Mouse (Mus musculus): ENCODE results near the gene Fance. TPM values are rescaled to one million over a fixed set of nuclear protein-coding genes. Genes with fewer than 3 reads are reported as not detected.
A peak's percentile ranks its signal among the peaks of the same experiment; 100 is the strongest.

Gene Fance
- total RNA-seq, 2 experiments from 2014 or later, result 30.3 to 34.9 TPM

GRCm38 (mm10) chr17:28332113-28332914, 19.0 kb downstream of the Fance start:
- TF ChIP-seq CTCF (conservative IDR thresholded peaks at IDR 0.05), result no peak
- no peak for DNase-seq (ENCODE audit: low spot score in 2 of 2)
- Histone ChIP-seq H3K27ac (no peak overlapping the region), H3K4me3 (no peak overlapping the region)

DNA sequence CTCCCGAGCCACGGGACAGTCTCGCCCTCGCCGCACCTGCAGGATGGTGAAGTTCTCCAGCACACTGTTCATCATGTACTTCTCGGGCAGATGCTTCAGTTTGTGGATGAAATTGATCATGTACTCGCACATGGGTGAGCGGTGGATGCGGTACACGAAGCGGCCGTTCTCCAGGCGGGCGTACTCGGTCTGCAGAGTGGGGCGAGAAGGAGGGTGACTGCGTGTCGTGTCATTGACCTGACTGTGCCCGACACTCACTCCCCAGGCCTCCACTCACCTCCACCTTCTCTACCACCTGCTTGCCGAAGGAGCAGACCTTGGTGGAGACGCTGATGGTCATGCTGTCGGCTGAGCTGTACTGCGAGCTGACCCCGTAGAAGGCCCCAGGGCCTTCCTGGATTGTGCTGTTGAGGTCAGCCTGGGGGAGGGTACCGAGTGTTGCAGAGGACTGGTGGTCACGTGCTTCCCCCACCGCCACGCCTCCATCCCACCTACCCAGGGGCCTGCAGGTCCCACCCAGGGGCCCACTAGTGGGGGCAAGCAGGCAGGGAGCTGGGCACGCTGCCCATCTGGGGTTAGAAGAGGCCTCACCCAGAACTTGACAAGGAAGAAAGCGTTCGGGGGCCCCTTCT, 19.7 kb downstream of the Fance start:
- TF ChIP-seq CTCF (conservative IDR thresholded peaks at IDR 0.05), result no peak
- Histone ChIP-seq H3K27ac (no peak overlapping the region), H3K4me3 (no peak overlapping the region)
- no peak for DNase-seq (ENCODE audit: low spot score in 2 of 2)

- no peak for TF ChIP-seq CTCF (conservative IDR thresholded peaks at IDR 0.05)
- no peak overlapping the region for H3K27ac ChIP-seq
- DNase-seq (ENCODE audit: low spot score in 2 of 2), result no peak
- no peak overlapping the region for H3K4me3 ChIP-seq
Observed at GRCm38 (mm10) chr17:28335267-28335666, 21.9 kb downstream of the Fance start.

DNA sequence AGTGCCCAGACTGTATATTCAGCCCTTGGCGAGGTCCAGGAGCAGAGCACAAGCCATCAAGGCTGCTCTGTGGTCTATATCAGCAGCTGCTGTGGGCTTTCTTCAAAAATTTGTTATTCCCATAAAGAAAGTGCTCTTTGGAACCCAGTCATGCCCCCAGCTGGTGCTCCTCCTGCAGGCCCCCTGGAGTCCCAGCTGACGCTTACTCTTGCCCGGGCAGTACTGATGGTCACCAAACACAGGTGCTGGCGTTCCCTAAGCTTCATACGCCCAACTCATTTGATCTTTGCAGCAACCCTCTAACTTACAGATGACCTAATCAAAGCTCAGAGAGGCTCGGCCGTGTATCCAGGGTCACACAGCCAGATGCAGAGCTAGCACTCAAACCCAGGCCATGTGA, 24.2 kb downstream of the Fance start:
- no peak overlapping the region for H3K27ac ChIP-seq
- no peak for DNase-seq (ENCODE audit: low spot score in 2 of 2)
- TF ChIP-seq CTCF (conservative IDR thresholded peaks at IDR 0.05), result no peak
- no peak overlapping the region for H3K4me3 ChIP-seq

DNA sequence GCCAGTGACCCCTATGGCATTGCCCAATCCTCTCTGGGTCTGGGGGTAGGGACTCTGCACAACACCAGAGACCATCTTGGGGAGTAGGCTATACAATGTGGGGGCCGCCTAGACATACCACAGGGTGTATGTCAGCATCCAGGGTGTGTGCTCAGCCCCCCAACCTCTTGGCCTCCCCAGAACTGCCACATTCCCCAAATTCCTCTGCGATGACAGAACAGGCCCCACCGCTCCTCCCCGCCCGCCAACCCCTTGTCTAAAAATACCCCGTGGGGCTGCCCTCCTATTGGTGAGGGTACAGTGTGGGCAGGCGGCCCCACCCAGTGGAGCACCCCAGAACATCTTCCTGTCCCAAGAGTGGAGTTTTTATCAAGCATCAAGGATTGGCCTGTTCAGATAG, 27.3 kb downstream of the Fance start:
- Histone ChIP-seq H3K4me3 (peak overlapping the region; percentile 4; the same call in 1 of the 2 replicates), H3K27ac (0 out of 2 replicates have a peak overlapping the region, but pooled peaks have one; percentile 36)
- DNase-seq (ENCODE audit: low spot score in 2 of 2), result no peak
- no peak for TF ChIP-seq CTCF (conservative IDR thresholded peaks at IDR 0.05)

DNA sequence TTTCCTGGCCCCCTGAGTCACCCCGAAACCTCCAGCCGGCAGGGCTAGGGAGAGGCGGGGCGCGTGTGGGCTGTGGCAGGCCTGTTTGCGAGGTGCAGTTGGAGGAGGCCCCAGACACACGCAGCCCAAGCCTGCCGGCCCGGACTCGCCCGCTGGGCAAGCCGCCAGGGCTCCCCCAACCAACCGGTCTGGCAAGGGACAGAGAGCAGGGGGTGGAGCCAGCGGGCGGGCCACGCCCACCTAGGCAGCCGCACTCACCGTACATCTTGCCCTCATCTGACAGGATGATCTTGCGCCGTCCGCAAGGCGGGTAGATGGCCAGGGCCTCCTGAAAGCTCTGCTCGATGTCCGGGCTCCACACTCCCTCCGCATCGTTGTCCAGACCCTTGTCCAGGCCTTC, 27.8 kb downstream of the Fance start:
- no peak for TF ChIP-seq CTCF (conservative IDR thresholded peaks at IDR 0.05)
- H3K4me3 ChIP-seq, result peak overlapping the region; percentile 4; the same call in 1 of the 2 replicates

GRCm38 (mm10) chr17:28344050-28344607, 30.8 kb downstream of the Fance start:
- H3K4me3 ChIP-seq, result no peak overlapping the region
- no peak for TF ChIP-seq CTCF (conservative IDR thresholded peaks at IDR 0.05)
- H3K27ac ChIP-seq, result no peak overlapping the region
- no peak for DNase-seq (ENCODE audit: low spot score in 2 of 2)

More for the DNA sequence above, 27.8 kb downstream of the Fance start:
- H3K27ac ChIP-seq, result 0 out of 2 replicates have a peak overlapping the region, but pooled peaks have one; percentile 36
- DNase-seq (ENCODE audit: low spot score in 2 of 2), result peak; percentile 65 to 67

DNA sequence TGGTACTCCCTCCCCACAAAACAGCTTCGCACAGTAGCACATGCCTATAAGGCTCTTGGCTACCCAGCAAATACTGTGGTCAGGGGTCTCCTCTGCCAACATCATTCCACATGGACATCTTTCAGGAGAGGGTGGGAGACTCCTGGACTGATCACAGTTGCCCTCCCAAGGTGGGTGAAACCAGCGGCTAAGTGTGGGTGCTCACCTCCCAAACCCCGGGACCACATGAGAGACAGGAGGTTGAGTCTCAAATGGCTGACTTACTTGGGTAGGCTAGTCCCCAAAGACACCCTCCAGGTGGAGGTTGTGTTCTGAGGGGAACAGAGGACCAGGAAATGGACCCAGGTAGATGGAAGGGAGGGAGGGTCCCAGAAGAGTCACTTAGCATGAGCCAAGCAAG, 31.4 kb downstream of the Fance start:
- no peak for TF ChIP-seq CTCF (conservative IDR thresholded peaks at IDR 0.05)
- Histone ChIP-seq H3K27ac (no peak overlapping the region), H3K4me3 (no peak overlapping the region)
- no peak for DNase-seq (ENCODE audit: low spot score in 2 of 2)

GRCm38 (mm10) chr17:28345271-28345721, 32.0 kb downstream of the Fance start:
- H3K27ac ChIP-seq, result no peak overlapping the region
- H3K4me3 ChIP-seq, result no peak overlapping the region

GRCm38 (mm10) chr17:28345882-28346281, 32.6 kb downstream of the Fance start:
- H3K27ac ChIP-seq, result no peak overlapping the region
- no peak for TF ChIP-seq CTCF (conservative IDR thresholded peaks at IDR 0.05)
- H3K4me3 ChIP-seq, result no peak overlapping the region
- no peak for DNase-seq (ENCODE audit: low spot score in 2 of 2)

More at GRCm38 (mm10) chr17:28345271-28345721, 32.0 kb downstream of the Fance start:
- DNase-seq (ENCODE audit: low spot score in 2 of 2), result no peak
- TF ChIP-seq CTCF (conservative IDR thresholded peaks at IDR 0.05), result no peak

GRCm38 (mm10) chr17:28347327-28347726, 34.0 kb downstream of the Fance start:
- DNase-seq (ENCODE audit: low spot score in 2 of 2), result no peak
- no peak overlapping the region for H3K4me3 ChIP-seq
- no peak overlapping the region for H3K27ac ChIP-seq
- TF ChIP-seq CTCF (conservative IDR thresholded peaks at IDR 0.05), result no peak

DNA sequence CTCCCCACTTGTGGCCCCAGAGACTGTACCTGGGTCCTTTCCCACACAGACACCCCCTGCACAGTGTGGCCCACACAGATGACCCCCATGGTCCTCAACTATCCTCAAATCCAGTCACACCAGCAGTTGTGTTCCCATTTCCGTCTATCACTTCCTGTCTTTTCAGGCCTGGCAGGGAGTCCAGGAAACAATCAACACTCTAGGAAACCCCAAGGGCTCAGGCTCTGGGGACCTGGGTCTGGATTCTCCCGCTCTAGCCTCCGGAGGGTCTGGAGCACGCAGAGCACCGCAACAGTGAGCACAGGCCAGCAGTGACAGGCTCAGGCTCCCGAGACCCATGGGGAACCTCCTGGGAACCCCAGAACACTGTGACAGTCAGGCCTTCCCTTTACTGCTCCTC, 34.9 kb downstream of the Fance start:
- TF ChIP-seq CTCF (conservative IDR thresholded peaks at IDR 0.05), result no peak
- DNase-seq (ENCODE audit: low spot score in 2 of 2), result no peak
- H3K27ac ChIP-seq, result no peak overlapping the region
- no peak overlapping the region for H3K4me3 ChIP-seq

DNA sequence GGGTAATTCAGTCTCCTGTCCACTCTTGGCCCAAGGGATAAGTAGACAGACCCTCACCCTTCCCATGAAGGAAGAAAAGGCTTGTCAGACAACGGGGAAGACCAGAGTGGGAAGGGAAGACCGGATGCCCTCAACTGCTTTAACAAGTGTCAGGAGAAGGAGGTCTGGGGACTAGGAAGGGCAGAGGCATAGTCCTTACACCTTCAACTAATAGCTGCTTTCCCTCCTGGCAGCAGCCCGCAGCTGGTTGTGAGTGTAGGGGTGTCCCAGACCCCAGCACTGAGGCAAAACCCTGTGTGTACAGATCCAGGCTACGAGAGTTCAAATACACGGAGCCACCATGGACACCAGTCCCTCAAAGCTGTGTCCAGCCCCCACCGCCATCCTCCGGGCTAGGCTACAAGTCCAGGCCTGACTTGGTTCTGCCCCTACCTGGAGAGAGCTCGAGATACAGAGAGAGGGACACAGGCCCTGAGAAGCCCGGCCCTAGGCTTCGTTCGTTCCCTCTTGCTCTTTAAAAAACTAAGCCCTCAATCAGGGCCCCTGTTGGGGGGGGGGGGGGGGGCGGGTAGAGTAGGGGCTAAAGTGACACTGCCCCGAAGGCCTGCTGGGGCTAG, 36.1 kb downstream of the Fance start:
- Histone ChIP-seq H3K4me3 (peak overlapping the region; percentile 61), H3K27ac (no peak overlapping the region; the same call in 1 of the 2 replicates)
- no peak for DNase-seq (ENCODE audit: low spot score in 2 of 2)
- TF ChIP-seq CTCF (conservative IDR thresholded peaks at IDR 0.05), result no peak

All from layer of hippocampus, adult 2 months (tissue).